Mouse (Mus musculus): ENCODE results near the gene Rab25.
"Not testable (repeated sequence)": the region's sequence is repeated elsewhere in the genome, so short reads cannot be mapped to it uniquely, and the experiment has no call there.

Rab25 gene

DNA sequence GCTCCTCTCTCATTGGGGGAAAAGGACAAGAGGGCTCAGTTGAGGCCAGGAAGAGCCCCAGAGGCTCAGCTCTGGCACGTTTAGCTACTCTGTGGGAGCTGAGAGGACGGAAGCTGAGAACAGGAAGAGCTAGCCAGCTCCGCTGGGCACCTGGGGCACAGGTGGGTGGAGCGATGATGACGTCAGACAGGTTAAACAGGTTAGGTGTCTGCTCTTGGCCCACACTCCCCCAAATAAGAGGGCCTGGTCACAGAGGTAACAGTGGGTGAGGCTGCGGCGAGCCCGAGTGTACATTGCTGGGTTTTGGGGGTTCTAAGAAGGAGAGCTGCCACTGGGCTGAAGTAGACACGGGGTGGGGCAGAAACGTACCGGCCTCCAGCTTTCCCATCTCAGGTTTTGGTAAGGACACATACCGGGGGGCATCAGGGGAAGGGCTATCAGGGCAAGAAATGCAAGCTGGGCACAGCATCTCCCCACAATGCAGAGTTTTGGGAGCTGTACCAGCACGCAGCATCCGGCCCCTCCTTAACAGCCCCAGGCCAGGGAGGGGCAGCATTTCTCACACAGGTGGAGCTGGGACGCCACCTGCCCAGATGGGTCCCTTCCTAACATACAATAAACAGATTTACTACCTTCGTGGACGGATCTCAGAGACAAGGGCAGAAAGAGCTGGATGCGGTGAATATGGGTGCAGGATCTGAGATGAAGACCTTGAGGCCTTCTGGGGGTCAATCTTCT, at the start of gene Rab25:
Gene Rab25 (minus strand): TSS at position 121 of the 738 bp plus-strand sequence.
- DNase-seq = no peak

DNA sequence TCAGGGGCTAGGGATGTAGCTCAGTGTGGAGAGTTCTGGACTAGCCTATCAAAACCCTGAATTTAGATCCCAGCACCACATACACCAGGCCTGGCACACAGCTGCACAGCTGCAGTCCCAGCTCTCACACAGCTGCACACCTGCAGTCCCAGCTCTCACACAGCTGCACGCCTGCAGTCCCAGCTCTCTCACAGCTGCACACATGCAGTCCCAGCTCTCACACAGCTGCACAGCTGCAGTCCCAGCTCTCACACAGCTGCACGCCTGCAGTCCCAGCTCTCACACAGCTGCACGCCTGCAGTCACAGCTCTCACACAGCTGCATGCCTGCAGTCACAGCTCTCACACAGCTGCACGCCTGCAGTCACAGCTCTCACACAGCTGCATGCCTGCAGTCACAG, 48.4 kb upstream of the Rab25 start:
- DNase-seq = not testable (repeated sequence)

DNA sequence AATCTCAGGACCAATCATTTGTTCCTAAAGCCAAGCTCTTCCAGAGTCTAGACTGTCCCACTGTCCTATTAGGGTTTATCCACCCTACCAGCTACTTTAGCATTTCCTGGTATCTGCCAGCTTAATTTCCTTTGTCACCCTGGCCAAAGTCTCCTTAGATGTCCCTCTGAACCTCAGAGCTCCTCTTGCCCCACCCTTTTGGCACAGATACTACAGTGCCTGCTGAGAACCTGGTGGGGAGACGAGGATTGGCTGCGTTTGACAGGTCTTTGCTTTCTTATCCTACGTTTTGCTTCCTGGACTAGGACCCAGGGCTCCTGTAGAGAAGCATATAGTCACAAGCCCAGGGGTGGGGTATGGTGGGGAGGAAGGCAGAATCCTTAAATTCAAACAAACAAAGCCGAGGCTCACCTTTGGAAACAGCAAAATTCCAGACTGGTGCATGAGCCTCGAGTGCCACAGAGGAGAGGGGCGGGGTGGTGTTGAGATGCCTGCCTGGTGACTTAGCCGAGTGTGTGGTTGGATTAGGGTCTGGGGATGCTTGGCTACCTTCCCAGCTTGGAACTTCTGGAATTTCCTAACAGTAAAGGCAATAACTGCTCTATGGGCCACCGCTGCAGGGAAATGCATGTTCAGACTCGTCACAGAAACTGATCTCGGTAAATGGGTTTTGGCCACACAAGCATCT, 45.9 kb upstream of the Rab25 start:
- DNase-seq = no peak

DNA sequence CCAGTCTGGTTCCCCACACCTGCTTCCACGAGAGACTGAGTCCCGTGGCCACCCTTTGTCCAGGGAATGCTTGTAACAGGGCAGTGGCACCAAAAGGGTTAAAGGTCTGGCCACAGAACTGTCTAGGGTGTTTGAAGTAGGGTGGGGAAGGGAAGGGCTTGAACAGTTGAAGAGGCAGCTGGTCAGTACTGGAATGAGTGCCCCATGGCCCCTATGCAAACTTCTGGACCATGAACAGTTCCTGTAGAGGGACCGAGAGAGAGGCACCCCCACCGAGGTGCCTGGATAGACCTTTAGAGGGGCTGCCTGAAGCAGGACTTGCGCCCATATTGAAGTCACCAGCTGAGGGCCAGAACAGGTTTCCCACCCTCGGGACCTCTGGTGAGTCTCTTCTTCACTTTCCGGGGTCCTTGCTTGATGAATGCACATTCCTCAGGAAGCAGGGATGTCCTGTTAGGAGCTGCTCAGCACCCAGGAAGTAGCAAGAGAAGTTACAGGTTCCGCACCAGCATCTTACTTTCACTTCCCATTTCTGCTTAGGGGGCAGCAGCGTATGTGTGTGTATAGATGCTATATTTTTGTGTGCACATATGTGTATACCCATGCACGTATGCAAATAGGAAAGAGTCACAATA, 45.0 kb upstream of the Rab25 start:
- DNase-seq = no peak

DNA sequence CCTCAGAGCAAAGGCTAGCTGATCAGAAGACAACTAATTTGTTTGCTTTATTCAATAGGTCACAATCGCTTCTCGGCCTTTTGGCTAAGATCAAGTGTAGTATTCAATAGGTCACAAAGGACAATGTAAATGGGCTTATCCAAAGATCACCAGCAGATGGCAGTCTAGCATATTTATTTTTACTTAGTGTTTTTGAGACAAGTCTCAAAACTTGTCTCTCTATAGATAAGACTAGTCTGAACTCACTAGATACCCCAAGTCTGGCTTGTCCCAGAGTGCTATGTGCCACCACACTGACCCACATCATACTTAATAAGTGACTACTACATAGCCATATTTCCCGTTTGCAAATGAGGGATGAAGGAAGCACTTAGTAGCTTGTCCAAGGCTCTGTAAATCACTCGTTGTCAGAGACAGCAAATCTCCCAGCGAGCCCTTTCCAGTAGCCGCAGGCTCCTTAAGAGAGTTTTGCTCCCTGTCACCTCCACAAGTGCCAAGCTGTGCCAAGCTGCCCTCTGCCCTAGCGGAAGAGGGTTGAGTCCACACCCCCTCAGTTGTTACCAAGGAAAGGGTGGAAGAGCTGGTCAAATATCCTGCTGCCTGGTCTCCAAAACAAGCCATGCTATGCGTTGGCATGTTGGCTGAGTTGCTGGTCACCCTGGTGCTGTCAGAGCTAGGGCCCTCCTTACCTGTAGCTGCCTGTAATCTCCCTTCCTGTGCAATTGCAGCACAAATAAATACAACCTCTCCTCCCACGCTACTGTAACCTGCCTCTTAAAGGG, 44.0 kb upstream of the Rab25 start:
- DNase-seq = peak; percentile 20 to 57

DNA sequence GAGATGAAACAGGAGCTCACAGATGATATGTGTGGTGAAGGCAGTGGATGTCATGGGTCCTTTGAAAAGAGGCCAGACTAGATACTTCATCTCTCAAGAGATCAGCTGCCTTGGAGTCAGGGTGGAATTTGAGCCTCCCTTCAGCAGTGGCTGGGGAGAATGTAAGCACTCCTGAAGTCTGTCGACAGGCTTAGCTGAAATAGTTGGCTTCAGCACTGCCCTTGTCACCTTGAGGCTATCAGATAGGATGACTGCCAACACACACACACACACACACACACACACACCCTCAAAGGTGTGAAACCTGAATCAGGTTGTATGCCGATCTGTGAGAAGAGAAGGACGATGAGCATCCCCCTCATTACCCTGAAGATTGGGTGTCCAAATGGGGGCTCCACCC, 42.9 kb upstream of the Rab25 start:
- no peak for DNase-seq

DNA sequence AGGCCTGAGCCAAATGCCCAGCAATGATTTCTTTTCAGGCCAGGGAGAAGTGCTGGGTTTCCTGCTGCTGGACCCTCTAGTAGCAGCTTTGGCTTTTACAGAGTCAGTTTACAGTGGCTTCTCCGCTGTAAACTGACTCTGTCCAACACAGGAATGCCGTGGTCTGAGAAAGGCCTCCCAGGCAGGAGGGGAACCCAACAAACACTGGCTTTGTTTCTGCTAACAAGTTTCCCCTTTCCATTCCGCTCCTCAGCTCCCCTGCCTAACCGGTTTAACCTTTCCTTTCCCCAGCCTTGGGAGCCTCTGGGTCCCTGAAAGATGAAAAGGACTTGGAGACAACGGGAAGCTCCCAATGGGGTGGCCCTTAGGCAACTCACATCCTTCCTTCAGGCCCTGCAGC, 42.1 kb upstream of the Rab25 start:
- DNase-seq = no peak

DNA sequence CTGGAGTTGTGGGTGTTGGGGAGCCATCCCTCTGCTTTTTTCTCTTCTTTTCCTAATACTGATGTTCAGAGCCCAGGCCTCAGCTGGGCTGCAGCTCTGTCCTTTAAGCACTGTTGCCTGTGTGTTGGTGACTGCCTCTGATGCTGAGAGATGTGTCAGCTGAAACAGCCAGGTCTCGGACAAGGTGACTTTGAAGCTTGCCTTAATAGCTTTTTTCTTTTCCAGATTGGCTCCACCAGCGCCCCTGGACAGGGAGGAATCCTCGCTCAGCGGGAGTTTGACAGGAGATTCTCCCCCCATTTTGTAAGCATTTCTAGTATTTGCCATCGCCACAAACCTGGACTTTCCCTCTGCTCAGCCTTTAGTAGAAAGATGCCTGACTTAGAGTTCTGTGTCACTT, 38.5 kb upstream of the Rab25 start:
- no peak for DNase-seq

DNA sequence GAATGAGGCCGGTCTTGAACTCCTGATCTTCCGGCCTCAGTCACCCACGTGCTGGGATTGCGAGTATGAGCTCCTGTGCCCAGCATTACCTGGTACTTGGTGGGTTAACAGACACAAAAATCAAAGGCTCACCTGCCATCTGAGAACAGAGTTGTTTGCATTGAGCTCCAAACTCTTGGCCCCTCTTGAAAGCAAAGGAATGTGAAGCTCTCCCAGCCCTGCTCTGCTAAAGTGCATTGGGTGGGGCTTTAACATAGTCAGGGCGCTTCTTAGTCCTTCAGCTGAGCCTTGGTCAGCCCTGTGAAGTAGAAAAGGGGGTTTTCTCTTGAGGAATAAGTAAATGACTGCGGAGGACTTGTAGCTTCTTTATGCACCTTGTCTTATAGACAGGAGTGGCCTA, 37.7 kb upstream of the Rab25 start:
- no peak for DNase-seq

DNA sequence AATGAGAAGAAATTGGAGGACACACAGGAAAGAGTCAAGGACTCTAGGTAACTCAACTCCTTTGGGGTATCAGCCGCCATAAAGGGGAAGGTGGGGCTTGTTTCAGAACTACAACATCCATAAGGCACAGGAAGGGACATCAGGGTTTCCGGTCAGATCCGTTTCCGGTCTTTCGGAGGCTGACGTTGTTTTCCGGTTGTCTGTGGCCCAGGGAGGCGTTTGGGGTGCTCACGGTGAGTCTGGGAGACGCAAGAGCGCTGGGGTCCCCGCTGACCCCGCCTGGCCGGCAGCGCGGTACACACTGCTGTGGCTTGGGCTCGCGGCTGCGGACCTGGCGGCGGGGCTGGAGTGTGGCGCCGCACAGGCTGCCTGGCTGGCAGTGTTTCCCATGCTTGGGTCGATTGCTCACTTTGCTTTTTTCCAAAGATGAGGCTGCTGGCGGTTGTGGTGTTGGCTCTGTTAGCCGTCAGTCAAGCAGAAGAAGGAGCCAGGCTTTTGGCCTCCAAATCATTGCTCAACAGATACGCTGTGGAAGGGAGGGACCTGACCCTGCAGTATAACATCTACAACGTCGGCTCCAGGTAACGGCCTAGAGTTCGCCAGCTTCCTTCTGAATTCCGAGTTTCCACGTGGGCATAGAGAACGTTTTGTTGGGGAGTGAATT, 31.5 kb upstream of the Rab25 start:
- peak; percentile 82 to 86 for DNase-seq

DNA sequence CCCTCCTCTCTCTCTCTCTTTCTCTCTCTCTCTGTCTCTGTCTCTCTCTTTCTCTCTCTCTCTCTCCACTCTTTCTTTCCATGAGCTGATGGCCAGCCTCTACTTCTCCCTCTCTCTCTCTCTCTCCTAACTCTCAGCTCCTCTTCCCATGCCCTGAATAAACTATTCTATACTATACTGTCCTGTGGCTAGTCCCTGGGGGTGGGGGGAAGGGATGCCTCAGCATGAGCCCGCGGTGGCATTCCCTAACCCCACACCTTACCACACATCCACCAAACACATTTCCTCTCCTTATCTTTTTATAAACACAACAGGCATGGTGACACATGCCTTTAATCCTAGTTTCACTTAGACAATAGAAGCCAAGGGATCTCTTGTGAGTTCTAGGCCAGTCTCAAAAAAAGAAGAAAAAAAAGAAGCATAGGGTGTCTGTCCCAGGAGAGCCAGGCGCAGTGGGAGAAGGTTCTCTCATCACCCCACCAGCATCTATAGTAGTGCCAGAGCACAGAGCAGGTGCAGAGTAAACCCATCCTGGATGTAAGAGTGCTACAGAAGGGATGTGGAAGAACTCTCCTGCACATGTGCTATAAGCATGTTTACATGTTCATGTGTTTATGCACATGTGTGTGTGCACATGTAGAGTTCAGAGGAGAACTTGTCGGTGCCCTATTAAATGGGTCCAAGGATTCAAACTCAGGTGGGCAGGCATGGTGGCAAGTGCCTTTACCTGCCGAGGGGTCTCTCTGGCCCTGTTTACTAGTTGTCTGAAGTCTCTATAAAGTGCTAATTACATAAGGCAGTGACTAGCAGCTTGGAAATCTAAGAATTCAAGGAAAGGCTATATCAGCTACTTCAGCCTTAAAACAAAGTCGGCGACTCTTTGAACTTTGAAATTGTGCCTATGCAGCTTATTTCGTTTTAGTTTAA, 30.7 kb upstream of the Rab25 start:
- DNase-seq = no peak

DNA sequence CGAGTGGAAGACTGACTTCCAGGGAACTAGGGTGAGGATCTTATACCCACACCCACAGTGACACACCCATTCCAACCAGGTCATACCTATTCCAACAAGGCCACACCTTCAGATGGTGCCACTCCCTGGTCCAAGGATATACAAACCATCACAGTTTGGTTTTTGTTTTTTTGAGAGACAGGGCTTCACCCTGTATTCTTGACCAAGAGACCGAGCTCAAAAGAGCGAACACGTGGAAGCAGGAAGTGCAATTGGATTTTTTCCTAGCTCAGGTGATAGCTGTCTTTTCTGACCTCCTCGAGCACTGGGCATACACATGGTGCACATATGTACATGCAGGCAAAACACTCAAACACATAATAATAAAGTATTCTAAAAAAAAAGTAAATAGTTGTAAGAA, 29.7 kb upstream of the Rab25 start:
- not testable (repeated sequence) for DNase-seq

DNA sequence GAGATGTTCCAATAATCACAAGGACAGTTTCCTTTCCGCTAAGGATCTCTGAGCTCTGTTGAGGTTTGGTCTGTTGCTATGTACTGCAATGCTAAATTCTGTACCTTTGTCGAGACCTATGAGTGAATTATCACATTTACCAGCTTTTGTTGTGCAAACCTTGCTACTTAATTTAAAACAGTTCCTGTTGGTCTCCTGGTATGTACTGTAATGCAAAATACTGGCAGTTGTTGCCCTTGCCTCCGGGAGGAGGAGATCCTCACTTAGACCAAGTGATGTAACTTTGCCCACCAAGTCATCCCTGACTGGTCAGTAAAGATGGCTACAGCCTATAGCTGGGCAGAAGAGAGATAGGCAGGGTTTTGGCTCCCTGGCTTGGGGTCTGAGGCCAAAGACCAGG, 27.4 kb upstream of the Rab25 start, which contains the start of gene Ssr2:
Gene Ssr2 (plus strand): TSS at position 337 of the 400 bp plus-strand sequence.
- no peak for DNase-seq

DNA sequence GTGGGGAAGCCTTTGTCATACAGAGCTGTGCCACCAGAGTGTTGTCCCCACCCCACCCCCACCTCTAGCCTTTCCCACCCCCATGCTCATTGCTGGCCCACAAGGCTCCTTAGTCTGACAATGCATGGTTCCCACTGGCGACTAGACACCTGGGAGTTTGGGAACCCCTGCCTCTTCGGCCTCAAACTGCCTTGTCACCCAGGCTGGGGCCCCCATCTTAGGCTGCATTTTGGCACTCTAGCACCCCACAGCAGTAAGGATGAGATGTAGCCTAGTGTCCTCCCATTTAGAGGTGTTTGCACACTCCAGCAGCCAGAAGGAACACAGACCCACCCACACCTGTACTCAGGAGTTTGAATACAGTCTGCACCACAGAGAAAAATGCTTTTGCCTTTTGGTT, 25.7 kb upstream of the Rab25 start:
- DNase-seq = no peak

DNA sequence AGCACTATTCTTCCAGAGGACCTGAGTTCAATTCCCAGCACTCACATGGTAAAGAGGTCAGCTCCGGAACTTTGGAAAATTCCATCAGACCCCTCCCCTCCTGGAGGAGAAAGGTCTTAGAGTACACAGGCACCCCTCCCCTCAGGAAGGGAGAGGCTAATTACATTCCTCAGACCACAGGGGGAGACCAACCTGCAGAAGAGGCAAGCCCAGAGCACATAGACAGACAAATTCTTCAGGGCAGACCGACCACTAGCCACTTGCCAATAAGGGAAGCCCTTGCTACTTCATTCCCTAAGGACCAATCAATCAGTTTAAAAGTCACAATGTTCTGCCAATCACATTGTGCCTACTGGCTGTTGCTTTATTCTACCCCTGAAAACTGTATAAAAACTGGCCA, 24.7 kb upstream of the Rab25 start:
- DNase-seq = no peak

DNA sequence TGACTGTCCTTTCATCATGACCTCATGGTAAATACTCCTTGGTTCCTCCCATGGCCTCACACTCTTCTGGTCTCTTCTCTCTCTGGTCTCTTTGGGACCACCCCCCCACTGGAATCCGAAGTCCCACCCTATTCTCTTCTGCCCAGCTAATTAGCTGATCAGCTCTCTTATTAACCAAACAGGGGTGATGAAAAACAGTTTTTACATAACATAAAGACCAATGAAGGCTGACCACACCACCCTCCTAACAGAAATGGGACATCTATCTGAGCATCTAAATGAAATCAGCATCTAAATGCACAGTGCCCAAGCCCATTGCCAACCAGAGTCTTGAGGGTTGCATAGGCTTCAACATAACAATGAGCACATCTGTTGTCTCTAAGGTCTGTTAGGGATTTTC, 23.8 kb upstream of the Rab25 start:
- DNase-seq = no peak

DNA sequence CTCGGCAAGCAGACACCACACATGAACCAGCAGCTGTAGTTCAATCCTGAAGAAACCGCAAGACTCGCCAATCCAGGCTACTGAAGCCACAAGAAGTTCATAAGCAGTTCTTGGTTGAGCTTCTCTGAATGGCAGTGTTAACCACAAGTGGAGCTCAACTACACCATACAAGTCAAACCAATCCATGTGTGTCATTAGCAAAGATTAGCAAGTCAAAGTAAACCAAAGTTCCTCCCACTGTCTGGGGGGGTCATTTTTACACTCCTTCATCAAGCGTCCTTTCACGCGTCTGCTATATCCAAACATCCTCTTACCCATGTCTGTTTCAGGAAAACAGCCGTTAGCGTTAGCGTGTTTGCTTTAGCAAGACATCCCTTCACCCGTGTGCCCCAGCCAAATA, 22.2 kb upstream of the Rab25 start:
- no peak for DNase-seq

DNA sequence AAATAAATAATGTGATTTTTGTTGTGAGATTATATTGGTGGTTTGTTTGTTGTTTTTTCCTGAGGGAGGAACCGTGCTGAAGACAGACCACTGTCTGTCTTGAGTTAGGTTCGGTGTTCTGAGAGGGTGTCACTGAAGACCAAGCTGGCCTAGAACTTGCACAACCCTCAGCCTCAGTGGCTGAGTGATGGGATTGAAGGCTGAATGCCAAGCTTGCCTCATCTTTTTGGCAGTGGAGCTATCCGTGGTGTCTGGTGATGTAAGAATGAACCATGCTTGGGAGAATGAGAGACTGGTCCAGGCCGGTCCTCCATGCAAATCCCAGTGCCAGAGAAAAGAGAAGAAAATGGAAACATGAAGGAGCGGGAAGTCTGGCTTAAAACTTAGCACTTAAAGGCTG, 21.6 kb upstream of the Rab25 start:
- DNase-seq = no peak

DNA sequence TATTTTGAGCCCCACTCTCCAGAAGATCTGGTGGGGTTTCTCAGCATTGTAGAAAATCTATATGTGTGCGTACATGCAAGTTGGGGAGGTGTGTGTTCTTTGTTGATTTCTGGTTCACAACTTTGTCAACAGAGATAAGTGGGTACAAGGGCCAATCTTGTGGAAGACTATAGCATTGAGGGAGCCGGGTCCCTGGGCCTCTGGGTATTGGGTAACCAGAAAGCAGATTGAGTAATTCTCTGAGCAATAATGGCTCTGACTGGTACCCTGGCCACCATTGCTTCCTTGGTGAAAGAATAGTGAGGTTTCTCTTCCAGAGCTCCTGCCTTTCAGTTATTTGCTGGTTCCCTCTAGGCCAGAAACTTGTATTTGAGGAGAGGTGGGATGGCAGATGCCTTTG, 21.0 kb upstream of the Rab25 start:
- no peak for DNase-seq

DNA sequence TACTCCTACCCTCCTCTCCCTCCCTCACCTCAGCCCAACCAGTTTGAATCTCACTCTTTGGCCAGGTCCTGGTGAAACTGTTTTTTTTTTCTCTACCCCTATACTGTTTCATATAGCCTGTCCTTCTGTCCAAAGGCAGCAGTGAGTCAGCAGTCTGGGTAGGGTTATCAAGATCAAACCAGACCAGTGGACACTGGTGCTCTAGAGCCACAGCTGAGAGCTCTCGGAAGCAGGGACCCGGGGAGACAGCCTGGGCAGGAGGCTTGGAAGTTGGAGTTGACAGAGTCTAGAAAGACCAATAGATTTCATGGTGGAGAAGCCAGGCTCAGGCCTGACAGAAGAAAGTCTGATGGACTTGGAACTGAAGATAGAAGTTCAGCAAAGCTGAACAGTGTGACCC, 20.5 kb upstream of the Rab25 start:
- no peak for DNase-seq

DNA sequence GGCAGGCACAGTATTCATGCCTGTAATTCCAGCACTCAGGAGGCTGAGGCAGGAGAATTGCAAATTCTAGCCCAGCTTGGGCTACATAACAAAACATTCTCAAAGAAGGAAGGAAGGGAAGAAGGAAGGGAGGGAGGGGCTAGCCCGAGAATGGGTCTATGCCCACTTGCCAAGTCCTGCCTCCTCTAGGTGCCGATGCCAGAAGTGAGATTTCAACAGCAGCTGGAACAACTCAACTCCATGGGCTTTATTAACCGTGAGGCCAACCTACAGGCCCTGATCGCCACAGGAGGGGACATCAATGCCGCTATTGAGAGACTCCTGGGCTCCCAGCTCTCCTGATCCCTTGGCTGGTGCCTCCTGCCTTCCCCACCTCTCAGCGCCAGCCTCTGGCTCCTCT, 19.8 kb upstream of the Rab25 start:
- no peak for DNase-seq

Data from cerebellum, postnatal 25 days (tissue).